Mouse (Mus musculus): ENCODE data around the gene Plod1.

Gene Plod1

DNA sequence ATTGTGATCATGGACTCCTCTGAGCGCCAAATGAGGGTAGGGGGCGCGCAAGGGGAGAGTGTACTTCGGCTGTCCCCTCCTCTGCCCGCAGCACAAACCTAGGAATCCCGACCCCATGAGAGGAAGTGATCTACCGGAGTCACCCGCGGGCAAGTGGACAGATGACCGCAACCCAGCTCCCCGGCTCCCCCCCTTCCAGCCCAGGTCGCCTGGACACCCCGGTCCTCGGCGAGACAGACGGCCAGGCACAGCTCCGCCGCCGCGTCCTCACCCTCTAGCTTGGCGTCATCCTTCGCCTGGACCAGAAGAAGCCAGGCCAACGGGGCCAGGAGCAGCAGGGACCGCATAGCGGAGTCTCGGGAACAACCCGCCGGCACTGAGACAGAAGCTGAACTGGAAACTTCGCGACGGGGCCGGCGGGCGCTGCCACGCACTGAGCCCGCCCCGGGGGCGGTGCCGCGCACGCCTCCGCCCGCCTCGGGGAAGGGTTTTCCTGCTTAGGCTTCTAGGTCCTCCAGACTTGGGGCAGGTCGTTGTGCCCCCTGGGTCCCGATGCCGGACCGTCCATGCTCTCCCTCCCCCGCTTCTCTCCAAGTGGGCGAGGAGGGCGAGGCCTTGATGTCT, at the start of gene Plod1:
Plod1 (minus strand) TSS at position 437 of the 624 bp plus-strand sequence.
- in situ Hi-C loops (cut with MseI, MboI), result no loop called here

DNA sequence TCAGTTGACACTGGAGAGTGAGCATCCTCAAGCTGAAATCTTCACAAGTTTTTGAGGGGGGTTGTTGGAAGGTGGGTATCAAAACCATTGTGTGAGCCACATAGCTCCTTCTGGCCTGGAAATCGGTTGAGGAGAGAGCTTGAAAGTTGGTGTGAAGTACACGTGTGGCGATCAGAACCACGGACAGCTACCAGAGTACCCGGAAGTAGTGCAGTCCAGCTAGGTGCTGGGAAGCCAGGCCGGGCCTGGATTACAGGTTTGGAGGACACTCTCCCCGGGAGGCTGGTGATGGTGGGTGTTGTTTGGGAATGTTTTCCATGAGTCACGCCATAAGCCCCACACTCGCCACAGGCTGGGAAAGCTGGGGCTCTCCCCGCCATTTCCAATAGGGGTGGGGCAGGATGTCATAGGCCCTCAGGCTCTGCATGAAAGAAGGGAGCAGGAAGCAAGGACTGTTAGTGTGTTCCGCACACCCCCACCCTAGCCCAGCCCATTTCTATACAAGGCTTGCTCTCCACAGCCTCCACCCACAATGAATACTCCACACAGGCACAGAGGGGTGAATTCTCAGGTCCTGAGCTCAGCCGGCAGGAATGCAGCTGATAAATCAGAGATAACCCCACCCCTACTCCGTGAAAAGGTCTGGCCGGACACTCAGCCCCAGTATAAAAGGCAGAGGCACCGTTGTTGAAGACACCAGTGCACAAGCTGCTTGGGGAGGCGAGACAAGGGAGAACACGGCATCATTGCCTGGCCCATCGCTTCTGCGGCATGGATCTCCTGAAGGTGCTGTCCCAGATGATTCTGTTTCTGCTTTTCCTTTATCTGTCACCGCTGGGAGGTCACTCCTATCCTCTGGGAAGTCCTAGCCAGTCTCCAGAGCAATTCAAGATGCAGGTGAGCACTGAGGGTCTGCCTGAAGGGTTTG, 48.9 kb upstream of the Plod1 start, which contains the start of gene Nppb:
Nppb (plus strand) TSS at position 584 of the 928 bp plus-strand sequence.
- in situ Hi-C loops (cut with MseI, MboI), result no loop called here

DNA sequence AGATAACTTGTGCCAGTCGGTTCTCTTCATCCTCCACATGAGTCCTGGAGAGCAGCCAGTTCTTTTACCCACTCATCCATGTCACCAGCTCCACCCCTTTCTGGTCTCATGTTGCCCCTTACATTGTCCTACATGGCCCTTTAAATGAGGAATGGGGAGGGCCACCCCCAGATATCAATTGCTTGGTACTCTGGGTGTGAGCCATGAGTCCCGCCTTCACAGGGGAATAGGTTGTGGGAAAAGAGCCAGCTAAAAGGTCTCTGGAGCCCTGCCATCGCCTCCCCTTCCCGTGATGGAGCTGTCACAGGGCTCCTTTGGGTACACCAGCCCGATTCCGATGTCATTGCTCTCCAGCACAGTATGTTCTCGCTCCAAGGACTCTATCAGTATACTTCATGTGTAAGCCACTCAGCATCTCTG, 42.9 kb upstream of the Plod1 start:
- in situ Hi-C loops (cut with MseI, MboI), result no loop called here

DNA sequence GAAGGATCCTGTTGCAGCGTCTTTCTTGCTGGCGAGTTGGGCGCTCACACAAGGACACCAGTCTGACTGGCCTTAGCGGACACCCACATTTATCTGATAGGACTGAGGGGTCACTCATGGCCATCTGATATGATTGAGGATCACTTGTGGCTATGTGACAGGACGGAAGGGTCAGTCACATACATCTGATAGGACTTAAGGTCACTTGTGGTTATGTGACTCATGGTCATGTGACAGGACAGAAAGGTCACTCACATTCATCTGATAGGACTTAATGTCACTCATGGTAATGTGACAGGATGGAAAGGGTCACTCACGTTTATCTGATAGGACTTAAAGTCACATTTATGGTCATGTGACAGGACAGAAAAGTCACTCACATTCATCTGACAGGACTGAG, 41.8 kb upstream of the Plod1 start:
- in situ Hi-C loops (cut with MseI, MboI), result no loop called here

DNA sequence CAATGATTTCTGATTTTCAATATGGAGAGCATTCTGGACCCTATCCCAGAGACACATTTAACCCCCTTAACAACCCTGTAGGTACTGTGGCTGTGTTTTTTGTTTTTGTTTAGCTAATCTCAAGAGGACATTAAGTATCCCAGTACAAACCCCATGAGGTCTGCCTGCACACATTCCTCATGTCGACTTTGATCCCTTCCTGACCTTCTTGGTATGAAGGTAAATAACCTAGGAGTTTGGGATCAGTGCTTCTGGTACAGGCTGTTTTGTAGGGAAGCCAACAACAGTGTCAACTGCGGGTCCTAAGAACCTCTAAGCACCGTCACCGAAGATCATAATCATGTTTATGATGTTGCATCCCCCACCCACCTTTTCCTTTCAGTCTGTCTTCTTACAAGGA, 41.2 kb upstream of the Plod1 start:
- in situ Hi-C loops (cut with MseI, MboI), result no loop called here

DNA sequence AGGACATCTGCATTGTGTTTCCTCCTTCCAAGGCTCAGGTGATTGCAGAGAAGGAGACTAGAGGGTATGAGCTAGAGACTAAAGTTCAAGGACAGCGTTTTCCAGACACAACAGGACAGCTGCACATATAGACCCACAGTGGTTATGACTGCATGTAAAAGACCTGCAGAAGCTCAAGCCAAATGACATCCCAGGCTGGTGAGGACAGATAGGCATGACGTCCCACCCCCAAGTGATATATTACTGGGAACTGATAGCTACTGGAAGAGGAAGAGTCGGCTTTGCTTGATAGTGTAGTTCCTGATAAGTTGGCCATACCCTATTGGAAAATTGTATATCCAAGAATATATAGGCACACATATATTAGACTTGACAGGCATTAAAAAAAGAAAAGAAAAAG, 39.7 kb upstream of the Plod1 start:
- in situ Hi-C loops (cut with MseI, MboI), result no loop called here

DNA sequence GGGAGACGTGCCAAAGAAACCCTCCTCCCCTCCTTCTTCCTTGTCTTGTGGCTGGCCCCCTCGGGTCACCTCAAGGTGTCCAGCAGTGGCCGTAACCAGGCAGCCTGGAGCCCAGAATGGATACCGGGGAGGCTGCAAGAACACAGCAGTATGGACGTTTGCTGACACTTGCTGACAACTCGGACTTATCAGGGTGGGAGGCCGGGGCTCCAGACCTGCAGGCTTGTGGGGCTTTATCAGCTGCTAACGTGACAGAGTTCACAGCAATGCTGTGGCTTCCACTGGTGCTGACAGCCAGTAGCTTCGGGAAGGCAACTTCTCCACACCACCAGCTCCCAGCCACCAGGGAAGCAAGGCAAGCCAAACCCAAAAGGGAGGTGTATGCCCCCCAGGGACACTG, 32.8 kb upstream of the Plod1 start:
- in situ Hi-C loops (cut with MseI, MboI), result no loop called here

DNA sequence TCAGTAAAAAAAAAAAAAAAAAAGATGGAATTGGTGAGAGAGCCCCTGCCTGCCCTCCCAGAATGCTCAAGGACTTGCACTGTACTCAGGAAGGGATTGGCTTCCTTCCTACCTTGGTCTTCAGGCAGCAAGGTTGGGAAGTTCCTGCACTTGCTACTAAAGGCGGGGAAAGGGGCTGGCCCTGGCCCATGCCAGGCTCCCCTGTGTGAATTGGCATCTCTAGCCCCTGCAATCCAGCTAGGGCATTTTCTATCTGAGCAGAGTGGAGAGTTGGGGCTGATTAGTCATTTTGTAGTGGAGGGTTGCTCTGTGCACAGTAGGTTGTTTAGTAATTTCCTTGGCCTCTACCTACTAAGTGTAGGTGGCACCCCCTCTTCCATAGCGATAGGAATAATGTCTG, 32.2 kb upstream of the Plod1 start:
- in situ Hi-C loops (cut with MseI, MboI), result no loop called here

DNA sequence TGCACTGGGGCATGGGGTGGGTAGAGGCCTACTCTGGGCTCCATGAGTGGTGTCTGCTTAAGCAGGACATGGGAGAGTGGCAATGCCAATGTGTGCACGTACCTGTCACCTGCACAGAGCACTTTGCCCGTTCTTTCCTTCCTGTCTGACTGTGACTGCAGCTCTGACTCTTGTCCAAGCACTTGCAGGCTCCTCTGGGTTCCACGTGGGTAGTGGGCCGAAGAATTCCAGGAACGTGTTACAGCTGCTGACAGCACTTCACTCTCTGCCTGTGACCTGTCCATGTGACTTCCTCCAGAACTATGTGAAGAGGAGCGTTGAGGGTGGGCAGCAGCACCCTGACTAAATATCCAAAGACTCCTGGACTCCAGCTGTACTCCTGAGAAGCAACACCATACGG, 29.1 kb upstream of the Plod1 start:
- in situ Hi-C loops (cut with MseI, MboI), result no loop called here

DNA sequence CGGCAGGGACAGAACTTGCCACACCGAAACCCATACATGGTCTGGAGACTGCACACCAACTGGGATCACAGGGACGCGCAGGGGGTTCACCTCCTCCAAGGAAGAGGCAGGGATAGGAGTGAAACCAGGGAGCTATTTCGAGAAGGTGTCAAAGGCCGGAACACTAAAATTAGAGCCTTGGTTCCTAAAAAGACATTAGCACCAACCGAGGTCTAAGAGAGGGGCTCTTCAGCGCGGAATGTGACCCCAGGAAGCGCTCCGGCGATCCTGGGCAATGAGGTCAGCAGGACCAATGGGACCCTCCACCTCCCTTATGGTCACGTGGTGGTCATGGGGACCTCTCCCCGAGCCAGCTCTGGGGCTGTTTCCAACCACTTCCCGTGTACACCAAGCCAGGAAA, 27.1 kb upstream of the Plod1 start:
- in situ Hi-C loops (cut with MseI, MboI), result loop anchor here in 1 of 2 experiments (5.0 kb wide), 1 partner anchor 34 kb away; no protein-coding TSS in a partner anchor

DNA sequence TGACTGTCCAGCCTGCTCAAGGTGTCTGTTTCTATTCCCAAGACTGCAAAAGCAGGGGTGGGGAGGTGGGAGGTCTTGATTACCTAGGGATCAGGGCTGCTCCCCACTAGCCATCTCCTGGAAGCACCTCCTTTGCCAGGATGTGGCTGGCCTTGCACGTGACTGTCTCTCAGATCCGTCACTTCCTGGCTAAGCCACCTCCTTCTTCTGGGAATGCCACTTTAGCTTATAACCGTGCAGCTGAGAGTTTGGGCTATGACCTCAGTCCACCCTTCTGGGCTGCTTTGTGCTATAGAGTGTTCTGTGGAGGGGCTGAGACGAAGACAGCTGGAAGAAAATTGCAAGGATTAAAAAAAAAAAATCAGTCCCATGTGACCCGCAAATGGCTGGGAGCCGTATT, 26.2 kb upstream of the Plod1 start:
- in situ Hi-C loops (cut with MseI, MboI), result loop anchor here in 1 of 2 experiments (5.0 kb wide), 1 partner anchor 35 kb away; no protein-coding TSS in a partner anchor

DNA sequence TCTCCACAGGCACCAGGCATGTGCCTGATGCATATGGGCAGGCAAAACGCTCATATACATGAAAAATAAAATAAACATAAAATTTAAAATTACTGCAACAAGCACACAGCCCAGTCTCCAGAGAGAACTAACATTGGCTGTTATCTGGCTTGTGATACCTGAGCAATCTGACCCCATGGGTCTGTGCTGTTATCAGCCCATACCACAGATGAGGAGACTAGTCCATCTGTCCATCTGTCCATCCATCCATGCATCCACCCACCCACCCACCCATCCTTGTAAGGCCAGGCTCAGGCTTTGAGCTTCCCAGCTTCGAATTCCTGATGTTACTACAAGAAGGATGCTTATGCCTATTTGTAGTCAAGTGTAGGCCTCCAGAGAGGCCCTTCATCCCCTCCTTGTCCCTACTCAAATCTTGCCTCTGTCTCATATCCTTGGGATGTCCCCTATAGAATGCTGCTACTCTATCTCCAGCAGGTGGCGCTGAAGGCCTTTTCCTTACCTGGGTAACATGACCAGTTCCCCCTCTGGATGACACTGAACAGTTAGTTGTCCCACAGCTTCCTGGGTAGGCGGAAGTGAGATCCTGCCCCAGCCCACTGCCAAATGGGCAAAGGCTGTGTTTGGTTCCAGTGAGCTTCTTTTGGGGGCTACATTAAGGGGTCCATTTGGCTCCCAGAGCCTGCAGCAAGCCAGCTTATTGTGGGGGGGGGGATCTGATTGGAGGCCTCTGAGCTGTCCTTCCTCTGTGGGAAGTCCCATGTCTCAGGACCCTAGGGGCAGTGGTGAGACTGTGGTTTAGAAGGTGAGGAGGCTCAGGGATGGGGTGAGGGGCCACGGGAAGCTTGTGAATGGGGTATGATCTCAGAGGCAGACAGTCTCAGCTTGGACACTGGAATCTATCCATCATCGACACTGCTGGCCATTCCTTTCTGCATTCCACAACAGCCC, 23.6 kb upstream of the Plod1 start:
- in situ Hi-C loops (cut with MseI, MboI), result loop anchor here (5.0 kb wide), 2 partner anchors 37 to 47 kb away; no protein-coding TSS in a partner anchor

DNA sequence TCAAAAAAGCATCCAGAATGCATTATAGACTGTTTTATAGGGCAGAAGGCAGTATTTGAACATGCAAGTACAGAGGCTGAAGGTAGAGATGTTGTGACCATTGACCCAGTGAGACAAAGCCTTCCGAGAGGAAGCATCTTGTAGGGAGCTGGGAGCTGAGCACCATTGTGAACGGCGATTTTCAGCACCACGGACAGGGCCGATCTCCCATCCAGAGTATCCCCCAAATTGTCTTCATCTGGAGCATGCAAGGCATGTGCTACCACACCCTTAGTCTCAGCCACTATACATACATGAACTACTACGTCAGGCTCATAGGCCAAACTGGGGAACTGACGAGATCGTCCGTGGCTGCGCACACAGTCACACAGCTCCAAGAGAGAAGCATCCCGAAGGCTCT, 20.6 kb upstream of the Plod1 start:
- in situ Hi-C loops (cut with MseI, MboI), result loop anchor here in 1 of 2 experiments (5.0 kb wide), 1 partner anchor 50 kb away; no protein-coding TSS in a partner anchor

DNA sequence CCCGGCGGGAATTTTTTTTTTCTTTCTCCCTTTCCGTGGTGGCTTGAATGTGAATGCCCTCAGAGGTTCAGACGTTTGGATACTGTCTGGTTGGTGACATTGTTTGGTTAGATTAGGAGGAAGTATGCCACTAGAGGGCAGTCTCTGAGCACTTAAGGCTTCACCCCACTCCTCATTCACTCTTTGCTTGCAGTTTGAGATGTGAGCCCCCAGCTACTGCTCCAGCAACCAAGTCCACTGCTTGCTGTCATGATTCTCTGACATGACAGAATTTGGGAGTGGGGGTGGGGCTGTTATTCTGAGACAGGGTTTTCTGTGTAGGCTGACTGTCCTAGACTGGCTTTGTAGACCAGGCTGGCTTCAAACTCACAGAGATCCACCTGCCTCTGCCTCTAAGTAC, 17.0 kb upstream of the Plod1 start:
- in situ Hi-C loops (cut with MseI, MboI), result no loop called here

DNA sequence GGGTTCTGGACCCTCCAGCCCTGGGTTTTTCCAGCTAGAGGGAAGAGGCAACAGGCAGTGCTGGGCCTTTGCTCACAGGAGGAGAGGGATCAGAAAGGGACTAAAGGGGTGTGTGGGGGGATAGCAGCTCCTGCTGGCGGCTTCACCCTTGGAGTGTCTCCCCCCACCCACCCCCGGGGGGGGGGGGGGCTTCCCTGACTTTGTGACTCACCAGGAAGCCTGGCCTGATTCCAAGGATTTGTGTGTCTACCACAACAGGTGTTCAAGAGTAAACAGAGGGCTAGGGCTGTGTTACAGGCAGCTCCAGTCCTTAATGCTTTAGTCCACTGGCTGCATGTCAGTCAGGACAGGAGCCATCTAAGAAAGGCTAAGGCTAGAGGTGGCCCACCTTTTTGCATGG, 10.9 kb upstream of the Plod1 start:
- in situ Hi-C loops (cut with MseI, MboI), result no loop called here

DNA sequence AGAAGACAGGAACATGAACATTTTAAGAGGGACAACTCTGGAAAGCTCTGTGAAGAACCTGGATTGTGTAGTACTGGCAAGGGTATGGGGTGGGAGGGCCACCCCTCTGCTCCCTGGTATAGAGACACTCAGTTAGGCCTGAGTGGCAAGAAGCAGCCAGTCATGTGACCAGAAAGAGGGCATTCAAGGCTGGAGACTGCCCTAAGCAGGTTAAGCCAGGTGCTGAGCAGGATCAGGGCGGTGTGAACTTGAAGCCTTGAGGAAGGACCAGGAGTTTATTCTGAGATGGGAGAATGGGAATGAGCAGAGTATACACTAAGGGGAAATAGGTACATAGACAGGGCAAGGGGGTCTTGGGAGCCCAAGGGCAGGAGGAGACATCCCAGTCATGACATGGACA, 6.4 kb upstream of the Plod1 start:
- in situ Hi-C loops (cut with MseI, MboI), result no loop called here

DNA sequence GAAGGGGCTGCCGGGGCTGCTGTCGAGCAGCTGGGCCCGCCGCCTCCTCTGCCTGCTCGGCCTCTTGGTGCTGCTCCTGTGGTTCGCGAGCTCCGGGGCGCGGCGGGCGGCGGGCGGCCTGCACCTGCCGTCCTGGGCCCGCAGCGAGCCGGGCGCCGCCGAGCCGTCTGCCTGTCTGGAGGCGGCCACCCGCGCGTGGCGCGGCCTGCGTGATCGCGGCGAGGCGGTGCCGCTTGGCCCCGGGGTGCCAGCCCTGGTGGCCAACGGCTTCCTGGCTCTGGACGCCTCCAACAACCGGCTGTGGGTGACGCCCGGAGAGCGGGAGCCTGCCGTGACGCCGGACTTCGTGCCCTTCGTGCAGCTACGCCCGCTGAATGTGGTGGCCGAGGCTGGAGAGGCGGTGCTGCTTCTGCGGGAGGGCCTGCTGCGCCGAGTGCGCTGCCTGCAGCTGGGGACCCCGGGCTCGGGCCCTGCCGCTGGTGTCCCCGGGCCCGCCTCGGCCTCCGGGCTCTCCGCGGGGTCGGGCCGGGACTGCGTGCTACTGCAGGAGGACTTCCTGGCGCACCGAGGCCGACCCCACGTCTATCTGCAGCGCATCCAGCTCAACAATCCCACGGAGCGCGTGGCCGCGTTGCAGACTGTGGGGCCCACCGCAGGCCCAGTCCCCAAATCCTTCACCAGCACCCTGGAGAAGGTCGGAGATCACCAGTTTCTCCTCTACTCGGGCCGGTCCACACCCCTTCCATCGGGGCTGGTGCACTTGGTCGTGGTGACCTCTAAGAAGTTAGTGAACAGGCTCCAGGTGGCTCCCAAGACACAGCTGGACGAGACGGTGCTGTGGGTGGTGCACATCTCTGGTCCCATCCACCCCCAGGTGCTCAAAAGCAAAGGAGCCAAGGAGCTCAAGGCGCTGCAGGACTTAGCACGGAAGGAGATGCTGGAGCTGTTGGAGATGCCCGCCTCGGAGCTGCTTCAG, 4.8 kb upstream of the Plod1 start:
- in situ Hi-C loops (cut with MseI, MboI), result no loop called here

DNA sequence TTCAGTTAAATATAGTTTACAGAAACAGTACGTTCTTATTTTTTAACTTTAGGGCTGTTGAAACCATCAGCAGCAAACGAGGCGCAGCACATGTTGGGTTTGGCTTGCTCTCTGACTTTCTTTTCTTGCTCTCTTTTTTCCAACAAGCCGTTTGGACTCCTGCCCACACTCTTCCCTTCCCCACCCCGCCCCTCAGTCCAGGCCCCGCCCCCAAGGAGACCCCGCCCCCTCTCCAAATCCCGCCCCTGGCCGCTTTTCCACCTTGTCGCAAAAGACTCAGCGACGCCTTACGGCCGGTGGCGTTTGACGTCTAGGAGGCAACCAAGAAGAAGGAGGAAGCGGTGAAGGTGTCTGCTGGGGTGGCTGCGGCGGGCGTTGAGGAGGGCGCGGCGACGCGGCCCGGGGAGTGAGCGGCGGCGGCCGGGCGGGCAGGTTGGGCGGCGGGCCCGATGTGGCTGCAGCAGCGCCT, 4.0 kb upstream of the Plod1 start, which contains the start of gene 2510039O18Rik:
2510039O18Rik (plus strand) TSS at position 320 of the 469 bp plus-strand sequence.
- in situ Hi-C loops (cut with MseI, MboI), result no loop called here

DNA sequence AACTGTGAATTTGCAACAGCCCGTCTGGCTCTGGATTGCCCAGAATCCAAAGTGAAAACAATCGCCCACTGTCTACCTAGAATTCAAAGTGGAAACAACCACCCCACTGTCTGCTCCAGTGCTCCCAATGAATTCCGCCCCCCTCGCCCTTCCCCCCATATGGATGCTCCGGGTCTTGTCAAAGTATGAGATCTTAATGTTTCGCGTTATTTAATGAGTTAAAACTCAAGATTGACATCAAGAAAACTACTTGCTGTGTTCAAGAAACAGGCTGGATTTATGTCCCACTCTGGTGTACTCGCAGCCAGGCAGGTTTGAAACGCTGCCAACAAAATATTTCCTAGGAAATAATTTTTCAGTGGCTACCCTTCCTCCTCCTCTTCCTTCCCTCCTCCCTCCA, 3.5 kb upstream of the Plod1 start:
- in situ Hi-C loops (cut with MseI, MboI), result no loop called here
